Mouse (Mus musculus) hindlimb bud, embryonic 11.5 days (tissue): ENCODE measurements around the gene Abcb4.
A peak's percentile ranks its signal among the peaks of the same experiment; 100 is the strongest.
"Not testable (repeated sequence)": the region's sequence is repeated elsewhere in the genome, so short reads cannot be mapped to it uniquely, and the experiment has no call there.

ENCODE experiments used
- DNase-seq: peaks from one replicate; pipeline ENCODE4 v3.0.0-alpha.2; 2012; ENCODE audit warnings: low read depth, low spot score; ENCODE audit errors: extremely low spot score

Abcb4 gene

GRCm38 (mm10) chr5:8997513-8997895 lies 104.0 kb downstream of the Abcb4 start:
- DNase-seq, result peak; percentile 18

- no peak for DNase-seq
Measured at GRCm38 (mm10) chr5:8999108-8999507, 105.6 kb downstream of the Abcb4 start.

GRCm38 (mm10) chr5:9000006-9000405 lies 106.5 kb downstream of the Abcb4 start:
- not testable (repeated sequence) for DNase-seq

DNA sequence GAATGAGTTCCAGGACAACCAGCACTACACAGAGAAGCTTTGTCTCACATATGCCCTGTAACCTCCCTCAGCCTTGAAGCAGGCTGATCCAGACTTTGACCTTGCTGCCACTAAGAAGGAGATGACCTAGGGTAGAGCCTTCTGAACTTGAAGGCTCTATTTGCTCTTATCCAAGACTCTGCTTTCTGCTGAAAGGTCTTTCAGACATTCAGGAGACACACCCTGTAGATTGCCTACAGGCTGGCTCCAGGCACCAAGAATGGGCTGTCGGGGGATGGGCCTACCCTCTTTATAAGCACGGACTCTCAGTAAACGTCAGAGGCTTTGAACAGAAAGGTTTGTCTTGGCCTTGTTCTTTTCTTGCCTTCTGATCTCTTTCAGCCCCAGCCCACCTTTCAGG lies 113.1 kb downstream of the Abcb4 start:
- DNase-seq, result not testable (repeated sequence)
